Mouse (Mus musculus): ENCODE measurements around the gene Hapln3.
A peak's percentile ranks its signal among the peaks of the same experiment; 100 is the strongest.

The Hapln3 gene

DNA sequence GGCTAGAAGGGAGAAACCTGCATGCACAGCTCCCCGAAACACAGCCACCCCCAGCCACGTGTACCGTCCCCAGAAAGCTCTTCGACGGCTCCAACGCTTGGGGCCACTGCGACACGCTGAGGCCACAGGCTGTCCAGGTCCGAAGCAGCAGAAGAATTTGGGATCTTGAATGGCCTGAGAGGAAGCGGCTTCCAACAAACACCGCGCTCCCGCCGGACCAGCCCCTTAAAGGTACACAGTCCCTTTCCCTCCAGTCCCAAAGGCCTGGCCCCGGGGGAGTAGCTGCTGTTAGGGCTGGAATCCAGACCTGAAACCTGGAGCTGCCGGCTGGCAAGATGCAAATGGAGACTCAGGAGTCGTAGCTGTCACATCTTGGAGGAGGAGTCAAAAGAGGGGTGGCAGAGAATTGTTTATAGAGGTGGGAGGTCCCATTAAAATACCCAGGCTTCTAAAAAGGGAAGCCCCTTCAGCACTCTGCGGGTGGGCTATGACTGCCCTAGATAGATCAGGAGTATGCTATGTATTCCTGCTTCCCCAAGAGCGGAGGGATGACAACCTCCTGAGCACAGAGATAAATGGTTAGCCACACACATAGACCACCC, at the start of gene Hapln3:
Gene Hapln3 (minus strand): TSS at position 176 of the 602 bp plus-strand sequence.
- peak; percentile 67 for DNase-seq (ENCODE audit: low spot score)

DNA sequence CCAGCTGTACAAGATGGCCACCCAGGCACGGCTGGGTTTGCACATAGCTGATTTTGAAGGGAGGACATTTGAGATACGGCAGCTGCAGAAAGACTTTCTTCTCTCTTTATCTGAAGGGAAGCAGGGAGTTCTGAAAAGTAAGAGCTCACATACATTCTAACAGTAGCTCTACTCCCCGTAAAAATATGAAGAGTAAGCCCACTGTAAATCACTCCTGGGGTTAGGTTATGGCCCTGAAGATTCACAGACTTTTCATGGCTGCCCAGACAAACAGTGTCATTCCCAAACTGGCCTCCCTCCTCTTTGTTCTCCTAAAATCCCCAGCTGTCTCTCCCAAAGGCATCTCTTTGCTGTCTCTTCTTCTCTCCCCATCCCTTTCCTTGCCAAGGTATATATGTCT, 43.0 kb upstream of the Hapln3 start:
- DNase-seq (ENCODE audit: low spot score), result no peak

DNA sequence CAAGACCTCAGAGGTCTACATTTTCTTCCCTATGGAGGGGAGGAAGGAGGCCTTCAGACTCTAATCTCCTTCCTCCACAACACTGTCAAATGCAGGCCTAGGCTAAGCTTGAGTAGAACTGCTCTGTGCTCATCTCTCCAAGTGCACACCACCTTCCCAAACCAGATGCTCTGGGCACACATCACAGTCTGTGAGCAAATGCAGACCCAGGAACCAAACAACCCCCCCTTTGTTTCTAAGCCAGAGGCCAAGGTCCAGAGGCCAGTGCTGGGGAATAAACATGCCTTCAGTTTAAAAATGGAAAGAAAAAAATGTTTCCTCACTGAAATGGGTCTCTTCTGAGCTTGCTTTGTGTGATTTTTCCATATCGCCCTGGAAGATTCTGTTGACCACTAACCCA, 41.0 kb upstream of the Hapln3 start:
- DNase-seq (ENCODE audit: low spot score), result no peak

DNA sequence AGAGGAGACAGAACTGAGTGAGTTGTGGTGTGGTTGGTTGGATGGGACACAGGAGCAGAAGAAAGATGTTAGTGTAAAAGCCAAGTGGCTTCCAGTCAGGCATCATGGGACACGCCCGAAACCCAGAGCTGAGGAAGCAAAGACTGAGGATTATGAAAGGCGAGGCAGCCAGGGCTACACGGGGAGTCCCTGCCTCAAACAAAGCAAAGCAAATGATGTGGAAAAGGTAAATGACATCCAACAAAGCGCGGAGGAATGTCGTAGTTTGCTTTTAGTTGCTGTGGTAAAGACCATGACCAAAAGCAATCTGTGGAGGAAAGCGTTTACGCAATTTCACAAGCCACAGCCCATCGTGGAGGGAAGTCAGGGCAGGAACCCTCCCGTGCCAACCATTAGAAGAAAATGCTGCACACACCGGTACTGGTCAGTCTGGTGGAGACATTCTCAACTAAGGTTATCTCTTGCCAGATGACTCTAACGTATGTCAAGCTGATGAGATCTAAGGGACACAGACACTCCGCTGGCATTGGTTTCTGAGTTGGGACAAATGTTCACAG, 36.3 kb upstream of the Hapln3 start:
- no peak for DNase-seq (ENCODE audit: low spot score)

DNA sequence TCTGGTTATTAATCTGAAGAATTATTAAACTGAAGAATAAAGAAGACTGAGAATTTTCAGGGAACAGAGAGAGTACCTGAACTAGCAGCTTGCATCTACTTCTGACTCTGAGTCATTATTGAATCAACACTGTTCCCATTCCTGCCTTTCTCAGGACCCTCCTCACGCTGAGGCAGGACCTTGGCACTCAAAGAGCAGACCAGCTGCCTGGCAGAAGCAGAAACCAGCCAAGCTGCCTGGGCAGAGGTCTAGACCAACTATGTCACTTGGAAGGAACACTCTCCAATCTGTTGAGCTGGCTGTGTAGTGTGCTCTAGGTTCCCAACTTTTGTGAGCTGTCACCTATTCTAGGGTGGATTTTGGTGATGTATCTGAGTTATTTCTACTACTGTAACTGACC, 28.6 kb upstream of the Hapln3 start:
- DNase-seq (ENCODE audit: low spot score), result no peak

DNA sequence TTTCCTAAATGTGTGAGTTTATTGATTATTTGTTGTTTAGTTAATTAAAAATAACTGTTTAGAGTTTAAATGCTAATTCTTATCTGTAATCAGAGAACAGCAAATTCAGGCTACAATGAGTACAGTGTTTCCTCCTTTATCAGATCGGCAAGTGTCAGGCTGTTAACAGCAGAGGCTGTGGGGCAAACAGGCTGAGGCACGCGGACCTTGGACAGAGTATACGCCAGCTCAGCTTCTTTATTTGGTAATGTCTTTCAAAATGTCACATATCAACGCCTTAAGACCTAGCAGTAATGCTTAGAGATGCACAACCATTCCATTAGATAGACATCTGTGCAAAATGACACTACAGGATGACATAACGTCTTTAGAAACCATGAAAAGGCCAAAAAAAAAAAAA, 18.7 kb upstream of the Hapln3 start:
- DNase-seq (ENCODE audit: low spot score), result no peak

DNA sequence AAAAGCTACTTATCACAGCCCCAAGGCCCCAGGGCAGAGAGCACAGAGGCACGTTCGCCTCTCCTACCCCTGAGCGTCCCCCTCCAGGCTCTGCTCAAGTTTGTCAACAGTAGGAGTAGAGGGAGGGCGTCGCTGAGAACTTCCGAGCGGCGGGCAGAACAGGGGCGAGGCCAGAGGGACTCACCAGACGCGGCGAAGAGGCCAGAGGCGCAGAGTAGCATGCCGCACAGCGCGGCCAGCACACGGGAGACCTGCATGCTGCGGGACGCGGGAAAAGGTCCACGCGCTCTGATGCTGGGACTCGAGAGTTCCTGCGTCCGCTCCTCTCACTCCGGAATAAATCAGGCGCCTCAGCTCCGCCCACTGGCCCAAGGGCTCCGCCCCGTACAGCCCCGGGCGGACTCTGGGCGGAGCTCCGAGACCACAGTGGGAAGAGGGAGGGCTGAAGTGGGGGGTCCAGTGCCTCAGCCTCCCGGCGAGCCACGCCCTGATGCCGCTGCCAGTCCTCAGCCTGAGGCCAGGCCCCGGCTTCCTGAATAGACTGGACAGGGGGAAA, 18.0 kb upstream of the Hapln3 start, which contains the start of gene Mfge8:
Gene Mfge8 (minus strand): TSS at position 350 of the 556 bp plus-strand sequence.
- DNase-seq (ENCODE audit: low spot score), result peak; percentile 95

DNA sequence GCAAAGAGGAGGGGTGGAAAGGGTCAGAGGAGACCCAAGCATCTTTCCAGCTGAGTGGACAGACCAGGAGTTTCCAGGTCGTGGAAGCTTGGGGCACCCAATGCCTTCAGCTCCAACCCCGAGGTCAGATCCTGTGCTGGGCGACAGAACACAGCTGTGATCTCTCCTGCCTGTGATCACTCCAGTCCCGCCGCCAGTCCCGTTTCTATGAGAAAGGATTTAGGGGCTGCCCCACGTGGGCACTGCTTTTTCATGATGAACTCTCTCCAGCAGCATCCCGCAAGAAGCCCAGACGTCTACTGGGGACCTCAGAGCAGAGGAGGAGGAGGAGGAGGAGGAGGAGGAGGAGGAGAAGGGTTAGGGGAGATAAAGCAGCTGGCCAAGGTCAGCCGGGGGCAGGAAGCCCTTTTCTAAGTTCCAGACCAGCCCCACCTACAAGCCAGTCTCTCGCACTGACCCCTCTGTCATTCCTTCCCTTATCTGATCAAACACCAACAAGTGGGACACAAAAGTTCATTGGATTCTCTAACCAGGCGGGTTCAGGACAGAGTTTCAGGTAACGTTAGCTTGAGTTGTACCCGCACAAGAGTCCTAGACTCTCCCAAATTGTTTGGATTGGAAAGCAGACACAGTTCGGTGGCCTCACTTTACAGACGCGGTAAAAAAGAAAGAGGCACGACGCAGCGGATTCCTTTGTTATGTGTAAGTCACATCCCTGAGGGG, 17.3 kb upstream of the Hapln3 start:
- peak; percentile 36 for DNase-seq (ENCODE audit: low spot score)

DNA sequence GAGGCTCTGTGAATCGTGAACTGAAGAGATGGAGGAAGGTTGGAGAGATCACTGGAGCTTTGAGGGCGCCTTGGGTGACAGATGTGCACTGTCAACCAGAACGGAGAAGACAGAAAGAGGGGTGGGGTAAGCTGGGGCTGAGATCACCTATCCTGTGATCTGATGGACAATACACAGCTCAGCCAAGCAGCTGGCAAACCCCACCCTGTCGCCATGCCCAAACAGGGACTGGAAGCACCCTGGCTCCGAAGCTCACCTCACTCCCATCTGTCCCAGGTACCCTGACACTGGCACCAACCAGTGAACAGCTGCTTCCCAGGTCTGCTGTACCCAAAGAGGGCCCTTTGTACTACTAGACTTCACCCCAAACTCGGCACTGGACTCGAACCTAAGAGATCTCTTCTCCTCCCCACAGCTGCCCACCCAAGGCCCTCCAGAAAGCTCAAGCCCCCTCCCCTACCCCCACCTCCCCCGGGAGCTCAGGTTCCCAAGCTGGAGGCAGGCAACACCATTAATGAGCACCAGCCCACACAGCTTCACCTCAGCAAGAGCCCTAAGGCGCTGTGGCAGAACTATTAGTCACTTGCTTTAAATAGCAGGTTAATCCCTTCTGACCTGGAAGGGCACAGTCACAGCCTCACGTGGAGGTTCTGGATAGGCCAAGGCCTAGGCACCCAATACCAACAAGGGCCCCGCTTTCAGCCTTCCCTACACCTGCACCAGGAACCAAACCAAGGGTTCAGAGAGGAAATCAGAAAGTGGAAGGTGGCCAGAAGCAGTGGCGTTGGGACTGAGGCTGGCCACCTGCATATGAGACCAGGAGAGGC, 16.4 kb upstream of the Hapln3 start:
- DNase-seq (ENCODE audit: low spot score), result no peak

DNA sequence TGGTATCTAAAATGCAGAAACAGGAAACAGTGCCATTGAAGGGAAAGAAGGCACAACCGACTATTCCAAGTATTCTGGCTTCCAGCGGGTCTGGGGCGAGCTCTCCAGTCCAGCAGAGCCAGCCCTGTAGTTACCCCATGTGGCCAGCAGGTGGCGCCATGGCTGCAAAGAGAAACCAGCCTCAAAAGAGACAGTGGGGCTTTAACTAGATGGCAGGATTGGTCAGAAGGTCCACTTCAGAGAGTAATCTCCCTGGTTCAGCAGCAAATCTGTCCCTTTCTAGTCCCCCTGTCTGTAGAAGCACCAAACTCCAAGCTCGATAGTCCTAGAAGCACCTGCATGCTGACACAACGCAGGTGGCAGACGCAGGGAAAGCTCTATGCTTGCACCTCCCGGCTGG, 10.1 kb upstream of the Hapln3 start:
- peak; percentile 88 for DNase-seq (ENCODE audit: low spot score)

DNA sequence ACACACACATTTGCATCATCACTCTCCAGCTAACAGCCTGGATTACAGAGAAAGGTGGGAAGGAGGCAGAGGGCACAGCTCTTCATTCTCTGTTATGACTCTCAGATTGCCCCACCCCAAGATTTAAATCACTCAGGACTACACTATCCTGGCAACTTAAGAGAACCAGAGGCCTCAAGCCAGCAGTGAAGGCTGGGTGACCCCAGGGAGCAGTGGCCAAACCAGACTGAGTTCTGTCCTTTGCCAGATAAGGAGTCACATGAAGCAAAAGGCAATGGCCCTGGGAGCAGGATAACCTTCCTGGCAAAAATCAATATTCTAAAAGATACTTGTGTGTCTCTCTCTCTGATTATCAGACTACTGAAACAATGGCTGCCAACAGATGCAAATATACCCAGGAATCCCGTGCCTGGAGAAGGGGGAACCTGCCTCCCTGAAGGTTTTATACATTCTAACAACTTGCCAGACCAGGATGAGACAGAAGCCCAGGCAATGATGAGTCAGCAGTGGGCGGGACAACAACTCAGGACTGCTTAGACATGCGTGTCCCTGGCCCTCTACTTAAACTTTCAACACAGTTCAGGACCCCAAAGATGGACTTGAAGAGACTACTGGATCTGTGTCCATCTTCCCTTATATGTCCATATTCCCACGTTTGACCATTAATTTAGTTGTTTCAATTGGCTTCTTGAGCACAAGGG, 9.2 kb upstream of the Hapln3 start:
- DNase-seq (ENCODE audit: low spot score), result no peak

DNA sequence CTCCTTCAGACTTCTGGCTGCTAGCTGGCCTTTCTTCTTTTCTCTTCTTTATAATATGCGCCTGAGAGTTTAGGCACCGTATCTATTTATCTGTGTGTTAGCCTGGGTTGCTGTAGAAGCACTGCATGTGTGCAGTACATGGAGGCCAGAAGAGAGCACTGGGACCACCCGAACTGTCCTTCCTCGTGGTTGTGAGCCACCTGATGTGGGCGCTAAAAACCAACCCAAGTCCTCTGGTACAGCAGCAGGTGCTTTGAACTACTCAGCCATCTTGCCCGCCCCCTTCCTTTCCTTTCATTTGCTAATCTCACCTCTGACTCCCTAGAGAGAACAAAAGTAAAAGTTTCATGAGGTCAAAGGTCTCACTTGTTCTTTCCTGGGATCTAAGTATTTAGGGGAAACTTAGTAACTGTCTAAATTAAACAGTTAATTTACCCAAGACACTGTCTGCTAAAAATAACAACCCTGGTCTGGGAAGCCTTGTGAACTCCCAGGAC, 8.6 kb upstream of the Hapln3 start:
- no peak for DNase-seq (ENCODE audit: low spot score)

DNA sequence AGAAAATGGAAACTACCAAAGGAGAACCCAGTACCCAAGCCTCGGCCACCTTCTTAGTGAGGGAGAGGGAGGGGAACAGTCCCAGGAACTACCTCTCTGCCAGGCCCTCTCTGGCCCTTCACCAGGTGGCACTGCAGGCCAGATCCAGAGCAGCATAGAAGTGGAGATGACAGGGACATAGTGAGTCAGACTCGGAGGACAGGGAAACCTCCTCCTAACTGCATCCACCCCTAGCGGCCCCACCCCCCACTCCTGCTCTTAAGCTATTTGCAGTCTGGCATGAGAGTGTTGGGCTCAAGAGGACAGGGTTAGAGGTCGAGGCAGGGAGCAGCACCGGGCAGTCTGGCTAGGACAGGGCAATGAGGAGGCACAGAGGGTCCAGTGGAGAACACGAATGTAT, 2.6 kb upstream of the Hapln3 start:
- DNase-seq (ENCODE audit: low spot score), result no peak

DNA sequence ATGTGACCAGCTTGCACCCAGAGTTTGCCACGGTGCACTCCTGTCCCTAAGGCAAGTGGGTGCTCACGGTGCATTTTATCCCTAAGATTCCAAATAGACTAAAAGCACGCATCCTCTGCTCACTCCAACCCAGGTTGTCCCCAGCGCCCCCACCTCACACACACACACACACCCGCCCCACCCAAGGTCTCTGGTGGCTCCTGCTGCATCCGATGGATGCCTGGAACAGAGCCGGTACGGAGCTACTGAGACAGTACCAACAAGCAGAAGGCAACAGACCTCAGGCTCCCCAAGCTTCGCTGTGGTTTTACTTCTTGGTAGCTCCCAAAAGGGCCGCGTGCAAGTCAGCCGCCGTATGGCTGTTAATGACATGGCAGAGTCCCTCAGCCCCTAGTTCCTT, 433 bp downstream of the Hapln3 start:
- no peak for DNase-seq (ENCODE audit: low spot score)

DNA sequence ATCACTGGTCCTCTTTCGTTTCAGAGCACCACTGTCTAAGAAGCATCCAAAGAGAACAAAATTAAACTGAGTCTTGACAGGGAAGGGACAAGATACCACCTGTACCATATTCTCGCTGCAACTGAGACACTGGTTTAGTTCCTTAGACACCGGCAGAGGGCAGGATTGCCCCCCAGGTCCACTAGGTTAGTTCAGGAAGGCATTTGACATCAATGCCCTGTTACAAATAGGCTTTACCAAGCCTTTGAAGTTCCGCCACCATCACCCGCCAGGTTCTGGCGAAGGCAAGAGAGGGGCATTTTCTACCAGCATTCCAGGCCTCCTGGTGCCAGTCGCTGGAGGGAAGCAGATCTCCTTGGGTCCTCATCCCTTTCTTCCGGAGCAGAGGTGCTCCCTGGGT, 935 bp downstream of the Hapln3 start:
- peak; percentile 61 for DNase-seq (ENCODE audit: low spot score)

DNA sequence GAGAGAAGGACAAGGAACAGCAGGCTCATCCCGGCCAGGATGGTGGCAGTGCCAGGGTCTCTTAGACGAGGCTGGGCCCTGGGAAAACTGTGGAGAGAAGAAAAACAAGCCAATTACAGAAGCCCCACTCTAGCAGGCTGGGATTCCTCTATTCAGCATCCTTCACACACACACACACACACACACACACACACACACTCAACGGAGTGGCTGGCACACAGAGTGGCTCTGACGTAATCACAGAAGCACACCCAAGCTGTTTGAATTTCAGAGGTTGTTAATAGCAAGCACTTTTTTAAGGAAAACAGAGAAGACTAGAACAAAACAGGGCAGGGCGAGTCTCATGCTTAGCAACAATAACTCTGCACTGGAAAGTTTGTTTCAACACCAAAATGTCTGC, 7.4 kb downstream of the Hapln3 start:
- no peak for DNase-seq (ENCODE audit: low spot score)

DNA sequence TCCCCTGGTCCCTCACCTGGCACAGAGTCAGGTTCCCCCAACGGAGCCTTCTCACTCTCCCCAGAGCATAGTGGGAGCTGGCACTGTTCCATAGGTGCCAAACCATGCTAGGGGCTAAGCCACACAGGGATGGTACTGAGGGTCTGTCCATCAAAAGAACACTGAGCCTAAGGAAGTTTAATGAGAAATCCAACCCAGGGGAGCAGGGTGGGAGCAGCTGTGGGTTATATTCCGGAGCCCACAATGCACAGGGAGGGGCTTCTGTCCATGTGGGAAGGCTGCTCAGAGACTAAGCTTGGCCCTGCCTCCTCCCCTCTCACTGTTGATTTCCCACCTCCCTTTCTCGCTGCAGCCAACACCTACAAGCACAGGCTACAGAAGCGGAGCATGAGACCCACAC, 17.0 kb downstream of the Hapln3 start:
- no peak for DNase-seq (ENCODE audit: low spot score)

DNA sequence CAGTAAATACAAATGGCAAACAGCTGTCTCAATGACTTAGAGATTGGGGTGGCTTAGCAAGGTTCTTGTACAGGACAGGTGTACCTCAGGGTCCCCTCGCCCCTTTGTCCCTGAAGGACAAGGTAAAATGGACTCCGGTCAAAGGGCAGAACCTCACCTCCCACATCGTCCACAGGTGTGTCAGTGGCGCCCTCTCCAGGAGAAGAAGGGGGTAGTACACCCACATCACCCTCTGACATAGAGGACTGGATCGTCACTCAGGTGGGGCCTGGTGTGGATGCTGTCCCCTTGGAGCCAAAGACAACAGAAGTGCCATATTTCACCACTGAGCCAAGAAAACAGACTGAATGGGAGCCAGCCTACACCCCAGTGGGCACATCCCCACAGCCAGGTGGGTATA, 34.3 kb downstream of the Hapln3 start:
- no peak for DNase-seq (ENCODE audit: low spot score)

DNA sequence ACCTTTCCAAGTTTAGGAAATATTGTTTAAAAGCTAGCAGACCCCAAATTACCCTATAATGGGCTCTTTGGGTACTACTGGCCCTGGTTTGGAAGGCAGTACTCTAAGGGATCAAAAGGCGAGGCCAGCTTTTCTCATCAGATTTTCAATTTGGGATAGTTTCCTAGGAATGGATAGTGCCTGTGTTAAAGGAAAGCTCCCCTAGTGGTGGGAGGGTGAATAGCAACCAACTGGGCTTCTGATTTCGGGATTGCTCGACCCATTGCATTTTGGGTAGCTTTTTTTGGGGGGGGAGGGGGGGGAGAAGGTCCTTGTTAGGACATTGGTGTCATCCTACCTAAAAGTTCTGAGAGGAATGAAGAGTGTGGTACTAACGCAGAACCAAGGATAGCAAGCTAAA, 41.7 kb downstream of the Hapln3 start:
- peak; percentile 13 for DNase-seq (ENCODE audit: low spot score)

DNA sequence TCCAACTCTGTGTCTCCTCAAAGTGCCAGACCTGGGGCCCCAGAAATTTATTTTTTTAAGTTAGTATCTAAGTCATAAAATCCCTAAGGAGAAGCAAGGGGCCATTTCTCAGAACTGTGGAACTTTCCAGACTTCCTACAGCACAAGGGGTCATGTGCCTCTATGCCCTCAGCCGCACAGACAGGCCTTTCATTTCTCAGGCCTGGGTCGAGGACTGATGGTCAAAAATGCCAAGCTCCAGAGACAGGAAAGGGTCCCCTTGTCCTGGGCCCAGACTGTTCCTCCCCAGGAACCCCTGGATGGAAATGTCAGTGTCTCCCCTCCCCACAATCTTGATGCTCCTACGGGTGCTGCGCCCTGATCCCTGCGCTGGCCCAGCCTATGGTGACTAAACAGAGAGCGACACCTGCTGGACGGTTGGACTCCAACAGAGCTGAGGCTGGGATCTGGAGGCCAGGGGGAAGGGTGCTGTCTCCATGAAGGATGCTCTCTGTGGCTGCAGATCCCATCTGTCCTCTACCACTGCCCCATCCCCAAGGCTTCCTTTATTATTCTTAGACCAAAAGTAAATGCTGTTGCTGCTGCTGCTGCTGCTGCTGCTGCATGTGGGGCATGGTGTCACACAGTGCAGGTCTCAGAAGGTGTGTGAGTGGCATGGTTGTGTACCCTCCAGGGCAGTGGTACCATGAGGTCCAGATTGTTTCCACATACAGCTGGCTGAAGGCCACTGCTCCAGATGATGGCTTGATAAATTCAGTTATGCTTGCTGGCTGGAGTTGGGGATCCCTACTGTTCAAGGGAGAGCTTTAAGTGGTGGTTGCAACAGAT, 50.0 kb downstream of the Hapln3 start:
- DNase-seq (ENCODE audit: low spot score), result peak; percentile 88

DNA sequence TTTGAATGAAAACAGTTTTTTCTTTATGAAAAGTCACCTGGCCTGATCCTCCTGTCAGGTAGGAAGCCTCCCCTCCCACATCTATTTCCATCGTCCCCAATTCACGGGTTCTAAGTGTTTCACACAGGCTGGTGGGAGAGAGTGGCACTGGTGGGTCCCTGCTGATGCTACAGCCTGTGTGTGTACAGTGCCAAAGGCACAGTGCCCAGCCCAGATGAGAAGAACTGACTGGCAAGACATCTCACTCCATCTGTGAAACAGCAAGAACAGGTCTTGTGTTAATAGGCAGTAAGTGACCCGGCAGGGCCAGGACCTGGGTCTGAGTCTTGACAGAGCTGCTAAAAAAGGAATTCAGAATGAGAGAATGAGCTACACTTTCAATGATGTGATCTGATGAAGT, 51.6 kb downstream of the Hapln3 start:
- no peak for DNase-seq (ENCODE audit: low spot score)
